Mouse (Mus musculus) G1E-ER4 (cell line): ENCODE measurements around the gene Ubac2. TPM values are rescaled to one million over a fixed set of nuclear protein-coding genes. Genes with fewer than 3 reads are reported as not detected.
A peak's percentile ranks its signal among the peaks of the same experiment; 100 is the strongest.

Source experiments
- GATA1 ChIP-seq: IDR thresholded peaks from one replicate; pipeline ENCODE4 v1.8.0; 2012; ENCODE audit warnings: low read length, inconsistent platforms
- polyA plus RNA-seq: library from polyadenylated mRNA; stranded (reverse); fragments of >175 nt; gene quantifications from 2 replicates; pipeline ENCODE4 v1.2.3, GENCODE M21; 2012

Ubac2 gene
- polyA plus RNA-seq, 1 experiment, result 67.2 TPM

DNA sequence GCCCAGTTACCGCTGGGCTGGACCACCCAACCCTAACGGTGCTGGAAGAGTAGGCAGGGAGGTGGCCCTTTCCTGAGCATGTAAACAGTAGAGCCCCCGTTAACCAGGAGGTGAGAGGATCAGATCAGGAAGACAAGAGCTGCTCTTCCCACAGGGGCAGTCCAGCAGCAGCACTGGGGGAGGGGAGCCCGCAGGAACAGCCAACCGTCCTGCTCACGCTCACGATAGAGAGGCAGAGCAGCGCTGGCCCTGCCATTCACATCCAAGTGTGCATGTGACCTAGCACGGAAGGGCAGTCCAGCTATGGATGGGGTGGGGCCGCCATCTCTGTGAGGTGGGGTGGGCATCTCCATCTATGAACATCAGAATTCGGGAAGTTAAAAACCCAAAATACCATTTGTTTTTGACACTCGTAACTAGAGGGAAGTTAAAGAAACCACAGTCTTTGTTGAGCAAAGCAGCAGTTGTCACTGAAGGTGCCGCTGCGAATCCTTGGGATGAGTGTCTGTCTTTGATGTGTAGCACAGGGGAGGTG, 135.1 kb downstream of the Ubac2 start:
- TF ChIP-seq GATA1, result no peak

DNA sequence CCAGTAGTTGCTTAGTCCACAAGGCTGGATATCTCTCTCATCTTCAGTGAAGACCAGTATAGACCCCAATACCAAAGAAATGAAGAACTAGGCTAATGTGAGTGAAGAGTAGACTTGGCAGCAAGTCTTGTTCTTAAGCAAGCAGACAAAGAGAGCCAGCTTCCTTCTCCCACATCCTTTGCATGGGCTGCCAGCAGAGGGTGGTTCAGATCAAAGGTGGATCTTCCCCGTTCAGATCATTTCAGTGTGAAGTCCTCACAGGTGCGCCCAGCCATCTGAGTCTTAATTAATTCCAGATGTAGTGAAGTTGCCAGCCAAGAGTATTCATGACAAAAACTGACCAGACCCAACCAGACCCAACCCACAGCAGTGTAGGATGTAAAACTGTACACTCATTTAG, 139.5 kb downstream of the Ubac2 start:
- TF ChIP-seq GATA1, result no peak

DNA sequence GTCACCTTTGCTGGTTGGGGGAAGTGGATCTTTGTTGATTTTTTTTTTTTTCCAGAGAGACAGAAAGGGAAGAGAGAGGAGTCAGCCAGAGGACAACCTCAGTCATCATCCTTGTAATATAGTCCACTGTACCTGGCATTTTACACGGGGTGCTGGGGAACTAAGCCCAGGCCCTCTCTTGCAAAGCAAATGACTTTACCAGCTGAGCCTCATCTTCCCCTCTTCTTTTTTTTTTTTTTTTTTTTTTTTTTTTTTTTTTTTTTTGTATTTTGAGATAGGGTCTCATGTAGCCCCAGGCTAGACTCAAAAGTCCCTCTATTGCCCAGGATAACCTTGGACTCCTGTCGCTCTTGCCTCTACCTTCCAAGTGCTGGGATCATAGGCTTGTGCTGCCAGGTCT, 141.0 kb downstream of the Ubac2 start:
- TF ChIP-seq GATA1, result no peak

DNA sequence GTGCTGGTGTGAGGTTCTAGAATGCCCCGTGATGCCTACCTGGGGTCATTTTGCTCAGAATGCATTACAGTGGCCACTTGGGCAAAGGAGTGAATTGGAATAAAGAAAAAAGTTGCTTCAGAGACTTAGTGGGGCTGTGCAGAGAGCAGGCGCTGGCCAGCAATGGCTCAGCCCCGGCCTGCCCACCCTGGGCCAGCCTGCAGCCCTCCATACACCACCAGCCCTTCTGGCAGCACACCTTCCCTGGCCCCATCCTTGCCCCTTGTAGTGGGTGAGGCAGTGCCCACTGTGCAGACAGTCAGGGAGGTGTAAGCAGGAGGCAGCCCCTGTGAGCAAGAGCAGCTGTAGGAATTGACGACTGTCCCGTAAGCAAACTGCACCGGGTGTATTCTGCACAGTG, 142.1 kb downstream of the Ubac2 start:
- no peak for TF ChIP-seq GATA1

DNA sequence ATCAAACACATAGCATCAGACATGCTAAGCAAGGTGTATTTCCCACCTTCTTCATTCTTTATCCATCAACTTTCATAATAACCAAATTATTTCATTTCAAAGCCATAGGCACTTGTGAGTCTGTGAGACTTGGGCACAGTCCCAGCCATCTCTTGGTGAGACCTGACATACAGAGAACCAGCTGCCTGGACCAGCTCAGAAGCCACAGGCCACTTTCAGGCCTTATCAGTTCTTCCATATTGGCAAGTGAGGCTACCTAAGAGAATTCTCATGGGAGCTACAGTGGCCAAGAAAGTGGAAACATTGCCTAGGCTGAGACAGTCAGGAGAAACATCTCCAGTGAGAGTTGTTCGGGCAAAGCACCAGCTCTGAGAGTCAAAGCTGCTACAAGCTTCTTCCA, 144.6 kb downstream of the Ubac2 start:
- TF ChIP-seq GATA1, result no peak

DNA sequence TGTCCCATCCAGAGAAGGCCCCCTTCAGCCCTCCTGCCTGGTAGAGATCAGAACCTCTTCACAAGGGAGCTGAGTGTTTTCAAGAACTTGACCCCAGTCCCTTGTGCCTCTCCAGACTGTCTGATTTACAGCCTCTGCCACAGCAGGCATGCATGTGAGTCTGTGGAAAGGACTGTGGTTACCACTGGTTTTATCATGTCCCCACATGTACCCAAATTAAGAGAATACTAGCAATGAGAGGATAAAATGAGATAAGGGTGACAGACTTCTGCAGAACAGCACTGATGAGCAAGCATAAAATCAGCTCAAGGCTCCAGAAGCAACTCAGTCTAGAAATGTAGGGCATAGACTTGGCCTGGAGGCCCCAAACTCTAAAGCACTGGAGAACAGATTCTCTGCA, 145.5 kb downstream of the Ubac2 start:
- TF ChIP-seq GATA1, result peak; percentile 98

DNA sequence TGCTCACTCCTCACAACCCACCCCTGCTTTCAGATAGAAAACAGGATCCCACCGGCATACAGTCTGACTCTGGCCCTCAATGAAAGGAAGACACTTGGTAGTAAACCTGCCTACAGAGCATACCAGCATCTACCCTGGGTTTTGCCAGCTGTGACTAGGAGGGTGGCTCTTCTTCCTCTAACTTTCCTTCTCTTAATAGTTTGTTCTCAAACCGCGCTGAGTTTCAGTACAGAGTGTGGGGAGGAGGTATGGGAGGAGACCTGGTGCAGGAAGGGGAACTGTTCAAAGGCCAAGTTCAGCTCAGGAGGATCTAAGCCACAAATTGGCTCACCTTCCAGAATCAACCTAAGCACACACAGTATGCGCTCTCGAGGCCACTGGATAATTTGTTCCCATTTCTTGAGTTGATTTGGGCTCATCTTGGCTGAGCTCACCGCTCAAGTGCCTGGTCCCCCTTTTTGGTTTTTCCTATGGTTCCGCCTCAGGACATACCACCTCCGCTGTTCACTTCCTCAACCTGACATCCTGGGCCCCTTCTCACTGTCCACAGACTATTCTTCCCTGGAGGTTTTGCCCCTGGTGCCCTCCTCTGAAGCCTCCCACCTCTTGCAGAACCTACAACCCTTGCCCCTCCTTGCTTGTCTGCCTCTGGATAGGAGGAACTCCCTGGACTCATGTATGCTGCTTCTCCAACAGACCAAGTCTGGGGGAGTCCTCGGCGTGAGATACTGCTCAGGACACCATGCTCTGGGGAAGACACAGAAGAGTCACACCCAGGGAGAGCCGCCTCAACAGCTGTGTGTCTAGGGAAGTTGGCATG, 150.7 kb downstream of the Ubac2 start:
- TF ChIP-seq GATA1, result no peak

DNA sequence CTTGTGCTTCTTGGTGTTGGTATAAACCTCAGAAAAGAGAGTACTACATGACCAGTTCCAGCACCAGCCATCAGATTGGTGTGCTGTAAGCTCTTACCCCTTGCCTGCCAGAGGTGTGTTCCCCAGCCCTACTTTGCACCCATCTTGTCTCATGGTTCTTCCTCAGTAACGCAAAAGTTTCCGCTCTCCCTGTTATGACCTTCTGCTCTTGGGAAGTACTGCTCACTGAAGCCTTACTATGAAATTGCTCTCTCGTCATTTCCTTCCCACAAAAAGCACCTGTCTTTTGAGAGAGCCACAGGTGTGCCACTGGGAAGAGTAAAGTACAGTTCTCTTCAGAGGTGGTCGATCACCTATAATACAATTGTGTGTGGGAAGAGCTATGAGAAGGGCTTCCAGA, 151.4 kb downstream of the Ubac2 start:
- no peak for TF ChIP-seq GATA1

DNA sequence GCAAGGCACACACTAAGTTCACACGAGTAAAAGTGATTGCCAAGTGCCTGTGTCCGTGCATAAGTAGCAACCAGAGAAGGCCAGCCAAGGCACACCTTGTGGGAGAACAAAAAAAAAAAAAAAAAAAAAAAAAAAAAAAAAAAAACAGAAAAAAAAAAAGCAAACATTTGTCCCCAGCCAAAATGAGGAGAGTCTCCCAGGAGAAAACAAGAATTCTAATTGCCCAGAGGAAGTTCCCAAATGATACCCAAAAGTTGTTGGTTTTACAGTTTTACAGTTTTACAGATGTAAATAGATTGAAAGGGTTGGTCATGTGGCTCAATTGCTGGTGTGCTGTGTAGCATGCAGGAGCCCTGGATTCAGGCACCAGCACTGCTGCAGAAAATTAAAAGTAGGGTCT, 153.6 kb downstream of the Ubac2 start:
- no peak for TF ChIP-seq GATA1

DNA sequence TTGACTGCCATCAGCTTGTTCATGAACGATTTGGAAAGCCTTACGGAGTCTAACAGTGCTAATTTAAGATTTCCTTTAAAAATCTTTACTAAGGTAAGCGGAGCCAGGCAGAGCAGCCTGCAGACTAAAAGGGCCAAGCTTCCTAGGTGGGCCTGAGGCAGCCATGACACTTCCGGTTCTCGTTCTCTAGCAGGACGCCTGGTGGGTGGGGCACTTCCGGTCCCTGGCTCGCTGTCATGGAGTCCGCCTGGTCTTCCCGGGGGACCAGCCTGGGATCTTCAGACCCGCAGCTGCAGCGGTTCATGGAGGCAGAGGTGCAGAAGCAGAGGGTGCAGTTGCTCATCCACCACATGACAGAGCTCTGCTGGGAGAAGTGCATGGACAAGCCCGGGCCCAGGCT, 156.0 kb downstream of the Ubac2 start, which contains the start of gene Timm8a2:
Timm8a2 (plus strand) TSS at position 224 of the 400 bp plus-strand sequence.
- TF ChIP-seq GATA1, result no peak

DNA sequence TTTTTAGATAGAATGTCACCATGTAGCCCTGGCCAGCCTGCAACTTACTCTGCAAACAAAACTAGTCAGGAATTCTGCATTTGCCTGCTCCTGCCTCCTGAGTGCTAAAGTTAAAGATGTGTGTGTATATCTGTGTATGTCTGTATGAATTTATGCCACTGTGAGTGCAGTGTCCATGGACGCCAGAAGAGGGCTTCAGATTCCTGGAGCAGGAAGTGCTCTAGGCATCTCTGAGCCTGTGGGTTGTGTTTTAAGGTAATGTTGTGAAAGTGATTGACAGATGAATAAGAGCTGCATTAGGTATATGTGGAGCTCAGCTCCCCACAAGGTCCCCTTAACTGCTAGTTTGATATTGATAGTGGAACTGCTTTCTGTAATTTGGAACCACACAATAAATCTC, 156.8 kb downstream of the Ubac2 start:
- no peak for TF ChIP-seq GATA1

DNA sequence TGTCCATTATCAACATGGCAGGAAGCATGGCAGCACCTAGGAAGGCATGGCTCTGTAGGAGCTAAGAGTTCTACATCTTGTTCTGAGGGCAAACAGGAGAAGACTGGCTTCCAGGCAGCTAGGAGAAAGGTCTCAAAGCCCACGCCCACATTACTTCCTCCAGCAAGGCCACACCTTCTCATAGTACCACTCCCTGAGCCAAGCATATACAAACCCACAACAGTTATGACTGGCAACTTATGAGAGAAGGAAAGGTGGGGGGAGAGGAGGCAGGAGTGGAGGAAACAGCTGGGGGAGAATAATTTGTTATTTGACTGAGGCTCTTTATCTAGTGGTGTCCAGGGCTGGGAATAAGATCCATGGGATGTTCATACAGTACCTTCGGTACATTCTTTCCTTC, 157.4 kb downstream of the Ubac2 start:
- TF ChIP-seq GATA1, result no peak

DNA sequence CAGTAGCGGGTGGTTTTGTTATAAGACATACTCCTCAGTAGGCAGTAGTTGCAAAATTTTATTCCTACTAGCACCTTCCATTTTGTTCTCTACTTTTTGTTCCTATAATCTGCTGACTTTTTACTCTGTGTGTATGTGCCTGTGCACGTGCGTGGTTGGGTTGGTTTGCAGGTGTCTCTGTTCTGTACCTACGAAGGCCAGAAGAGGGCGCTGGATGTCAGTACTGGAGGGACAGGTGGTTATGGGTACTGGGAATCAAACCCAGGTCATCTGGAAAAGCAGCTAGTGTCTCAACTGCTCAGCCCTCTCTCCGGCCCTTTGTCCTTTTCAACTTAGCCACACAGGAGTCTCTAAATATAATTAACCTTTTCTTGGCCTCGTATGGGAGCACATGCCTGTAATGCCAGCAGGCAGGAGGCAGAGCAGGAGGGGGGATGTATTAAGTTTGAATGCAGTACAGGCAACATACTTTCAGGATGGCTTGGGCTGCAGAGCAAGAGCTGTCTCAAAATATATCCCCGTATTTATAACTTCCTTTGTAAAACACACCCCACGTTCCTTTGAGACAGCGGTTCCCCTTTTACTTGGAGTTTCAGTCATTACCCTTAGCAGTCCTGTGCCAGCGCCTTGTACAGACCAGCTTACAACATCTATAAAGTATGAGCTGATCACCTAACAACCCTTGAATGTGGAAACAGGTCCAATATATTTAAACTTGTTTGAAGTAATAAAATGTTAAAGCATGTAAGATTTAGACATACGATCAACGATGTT, 160.6 kb downstream of the Ubac2 start:
- no peak for TF ChIP-seq GATA1

DNA sequence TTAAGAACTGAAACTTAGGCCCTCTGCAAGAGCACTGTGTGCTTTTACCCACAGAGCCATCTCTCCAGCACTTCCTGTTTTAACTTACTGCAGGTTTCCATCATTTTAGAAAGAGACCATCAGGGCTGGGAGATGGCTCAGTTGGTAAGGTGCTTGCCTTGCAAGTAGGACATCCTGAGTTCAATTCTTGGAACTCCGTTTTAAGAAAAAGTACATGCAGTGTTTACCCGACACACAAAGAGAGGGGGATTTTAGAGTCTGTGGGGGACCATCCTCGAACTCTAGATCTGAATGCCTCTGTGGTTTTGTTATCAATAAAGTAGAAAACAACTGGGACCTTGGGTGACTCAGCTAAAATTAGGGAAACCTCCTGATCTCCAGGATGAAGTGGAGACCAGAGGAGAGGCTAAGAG, 163.0 kb downstream of the Ubac2 start:
- no peak for TF ChIP-seq GATA1

DNA sequence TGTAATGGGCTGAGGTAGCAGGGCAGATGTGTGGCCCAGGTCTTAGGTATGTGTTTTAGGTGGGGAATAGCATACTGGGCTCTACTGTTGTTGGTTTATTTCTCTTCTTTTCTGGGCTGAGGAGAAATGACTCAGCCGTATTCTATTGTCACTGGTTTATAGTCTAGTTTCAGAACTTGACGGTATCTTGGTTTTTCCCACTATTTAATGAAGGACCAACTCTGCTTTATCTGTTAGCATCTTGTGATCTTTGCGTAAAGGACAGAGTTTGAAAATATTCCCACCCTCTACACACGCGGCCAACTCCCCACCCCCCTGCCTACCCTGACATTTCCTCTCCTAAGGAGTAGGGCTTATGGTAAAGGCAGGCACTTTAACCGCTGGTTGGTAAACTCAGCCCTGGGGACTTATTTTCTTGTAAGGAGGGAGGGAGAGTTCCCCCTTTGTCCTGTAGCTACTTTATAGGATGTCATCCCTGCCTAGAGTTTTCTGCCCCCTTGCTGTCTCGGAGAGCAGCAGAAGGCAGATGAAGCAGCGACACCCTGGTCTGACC, 163.8 kb downstream of the Ubac2 start:
- no peak for TF ChIP-seq GATA1

DNA sequence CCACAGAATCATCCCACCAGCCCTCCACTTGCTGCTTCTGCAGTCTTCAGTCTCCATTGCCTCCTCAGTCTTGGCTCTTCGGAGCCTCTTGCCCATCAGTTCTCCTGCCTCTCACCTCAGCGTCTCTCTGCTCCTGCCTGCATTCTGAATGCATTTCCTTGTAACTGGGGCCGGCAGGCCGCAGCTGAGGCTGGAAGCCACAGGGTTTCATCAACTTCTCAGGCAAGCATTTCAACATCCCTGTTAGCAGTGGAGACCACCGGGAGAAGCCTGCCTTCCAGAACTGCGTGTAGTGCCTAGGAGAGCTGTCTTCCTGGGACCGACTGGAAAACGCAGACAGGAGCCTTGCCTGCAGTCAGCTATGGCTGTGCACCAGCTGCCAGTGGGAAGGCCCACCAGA, 169.4 kb downstream of the Ubac2 start:
- TF ChIP-seq GATA1, result no peak
